Mouse (Mus musculus): ENCODE measurements around the gene U2af1l4.

DNA sequence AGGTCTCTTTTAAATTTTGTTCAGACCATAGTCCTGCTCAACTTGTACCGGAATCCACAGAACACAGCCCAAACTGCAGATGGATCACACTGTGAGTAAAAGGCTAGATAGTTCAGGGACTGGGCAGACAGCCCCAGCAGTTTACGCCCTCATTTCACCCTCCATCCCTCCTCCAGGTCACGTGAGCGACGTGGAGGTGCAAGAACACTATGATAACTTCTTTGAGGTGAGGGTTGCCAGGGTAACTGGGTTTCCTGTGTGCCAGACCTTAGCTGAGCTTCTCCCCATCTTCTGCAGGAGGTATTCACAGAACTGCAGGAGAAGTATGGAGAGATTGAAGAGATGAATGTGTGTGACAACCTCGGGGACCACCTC is 792 bp downstream of the U2af1l4 start:
- TF ChIP-seq POLR2A (IDR thresholded peaks at IDR 0.05; ENCODE audit: extremely low read depth, insufficient read depth, low read length) (no peak), CTCF (IDR thresholded peaks at IDR 0.05; ENCODE audit: extremely low read depth, insufficient read depth, low read length) (no peak)

Measured in cortical plate, adult 2 months (tissue).